Mouse (Mus musculus): ENCODE data around the gene Gm4881.

GRCm38 (mm10) chr7:24879620-24880019, 64.7 kb downstream of the Gm4881 start:
- TF ChIP-seq POLR2A (IDR thresholded peaks at IDR 0.05; ENCODE audit: extremely low read depth, insufficient read depth, low read length): no peak
- TF ChIP-seq CTCF (IDR thresholded peaks at IDR 0.05; ENCODE audit: low read depth, low read length): no peak

Data from liver, adult 2 months (tissue).